Mouse (Mus musculus) ES-CJ7 (cell line): ENCODE data around the gene Tiam2.

ENCODE experiments used
- DNase-seq: peaks from one replicate; pipeline ENCODE4 v3.0.0; 2011; ENCODE audit warnings: low read depth, low spot score

Tiam2 gene

DNA sequence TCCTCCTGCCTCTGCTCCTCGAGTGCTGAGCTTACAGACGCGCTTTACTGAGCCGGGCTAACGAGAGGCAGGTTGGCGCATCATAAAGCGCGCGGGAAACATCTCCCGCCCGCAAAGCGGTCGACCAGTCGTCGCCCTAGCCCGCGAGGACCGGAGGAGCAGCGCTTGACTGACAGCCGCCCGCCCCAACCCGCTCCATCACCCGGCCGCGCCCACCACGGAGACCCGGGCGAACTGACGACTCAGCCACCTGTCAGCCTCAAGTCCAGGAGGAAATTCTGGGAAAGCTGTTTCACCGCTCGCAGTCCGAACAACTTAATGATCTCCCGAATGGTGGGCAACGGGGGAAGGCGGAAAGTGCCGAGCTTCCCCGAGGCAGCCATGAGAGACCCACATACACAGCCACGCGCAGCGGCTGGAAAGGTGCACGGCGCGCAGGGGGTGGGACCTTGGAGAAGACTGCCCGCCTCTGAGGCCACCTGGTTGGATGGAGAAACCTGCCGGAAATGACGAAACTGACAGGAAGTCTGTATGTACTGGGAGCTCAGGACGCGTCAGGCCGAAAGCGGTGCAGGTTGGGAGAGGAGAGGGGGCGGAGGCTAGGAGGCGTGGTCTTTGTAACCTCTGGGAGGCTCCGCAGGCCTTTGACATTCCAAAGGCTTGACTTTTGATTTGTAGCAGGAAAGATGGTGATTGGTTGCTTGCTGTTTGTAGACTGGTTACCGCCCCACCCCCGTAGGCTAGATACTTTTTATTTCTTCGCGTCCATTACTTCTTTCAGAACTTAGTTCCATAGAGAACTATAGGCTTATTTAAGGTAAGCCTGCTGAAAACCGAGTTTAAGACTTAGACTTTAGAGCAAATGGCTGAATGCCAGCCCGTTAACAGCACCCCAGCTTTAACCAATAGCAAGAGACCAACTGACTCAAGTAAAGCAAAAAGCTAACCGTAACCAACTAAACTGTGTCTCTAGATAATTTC lies 231.2 kb downstream of the Tiam2 start, which contains the start of gene Tfb1m:
Gene Tfb1m, minus strand, starts transcription at position 451 of the 981 bp plus-strand sequence.
- peak; percentile 99 for DNase-seq

DNA sequence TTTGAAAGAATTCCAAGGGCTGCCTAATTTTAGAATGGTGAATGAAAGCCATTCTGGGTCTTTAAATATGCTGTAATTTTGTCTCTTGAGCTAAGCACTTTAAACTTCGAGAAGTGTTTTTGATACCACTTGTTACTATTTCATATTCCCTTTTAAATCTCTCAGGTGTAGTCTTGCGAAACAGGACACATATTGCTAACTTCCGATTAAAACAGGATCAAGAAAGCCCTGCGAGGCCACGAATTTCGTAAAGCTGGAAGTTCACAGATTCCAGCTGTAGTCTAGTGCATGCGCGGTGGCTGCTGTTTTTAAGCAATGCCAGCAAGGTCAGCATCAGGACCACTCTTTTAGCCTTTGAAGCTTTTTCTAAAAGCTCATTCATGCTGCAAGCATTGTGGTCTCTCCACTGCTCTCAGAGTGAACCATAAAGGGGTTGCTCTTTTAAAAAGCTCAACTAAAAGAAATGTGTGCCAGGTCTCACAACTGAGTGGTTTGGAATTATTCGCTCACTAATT lies 232.0 kb downstream of the Tiam2 start:
- DNase-seq, result peak; percentile 29

- DNase-seq, result no peak
Observed at GRCm38 (mm10) chr17:3560534-3560933, 234.2 kb downstream of the Tiam2 start.

GRCm38 (mm10) chr17:3562405-3562804 lies 236.0 kb downstream of the Tiam2 start:
- peak; percentile 75 for DNase-seq

- peak; percentile 41 for DNase-seq
Observed at GRCm38 (mm10) chr17:3570876-3571275, 244.5 kb downstream of the Tiam2 start.
